Mouse (Mus musculus) cerebellum, adult 9-11 months (tissue): ENCODE data around the gene Ikzf2.

Source experiments
- DNase-seq: peaks from one replicate; pipeline ENCODE4 v3.0.0; 2022

Gene Ikzf2

GRCm38 (mm10) chr1:69658051-69658450, 29.0 kb downstream of the Ikzf2 start:
- no peak for DNase-seq

GRCm38 (mm10) chr1:69657455-69657854, 29.6 kb downstream of the Ikzf2 start:
- no peak for DNase-seq

- DNase-seq = no peak
These were observed 30.1 kb downstream of the Ikzf2 start for GRCm38 (mm10) chr1:69656929-69657328.

- DNase-seq = no peak
These were observed 30.8 kb downstream of the Ikzf2 start for GRCm38 (mm10) chr1:69656047-69656782.

- no peak for DNase-seq
These were observed 31.7 kb downstream of the Ikzf2 start for GRCm38 (mm10) chr1:69655368-69655767.

GRCm38 (mm10) chr1:69654955-69655354, 32.1 kb downstream of the Ikzf2 start:
- no peak for DNase-seq

GRCm38 (mm10) chr1:69653419-69653818, 33.6 kb downstream of the Ikzf2 start:
- no peak for DNase-seq

GRCm38 (mm10) chr1:69643138-69643537, 43.9 kb downstream of the Ikzf2 start:
- DNase-seq = no peak

- DNase-seq = no peak
These were observed 45.1 kb downstream of the Ikzf2 start for GRCm38 (mm10) chr1:69641986-69642385.

GRCm38 (mm10) chr1:69638321-69638720, 48.7 kb downstream of the Ikzf2 start:
- no peak for DNase-seq

GRCm38 (mm10) chr1:69637907-69638306, 49.1 kb downstream of the Ikzf2 start:
- no peak for DNase-seq

GRCm38 (mm10) chr1:69634259-69634658, 52.8 kb downstream of the Ikzf2 start:
- DNase-seq = no peak

- DNase-seq = no peak
These were observed 56.5 kb downstream of the Ikzf2 start for GRCm38 (mm10) chr1:69630508-69630907.

- DNase-seq = no peak
These were observed 57.5 kb downstream of the Ikzf2 start for GRCm38 (mm10) chr1:69629513-69629912.

GRCm38 (mm10) chr1:69612076-69612475, 75.0 kb downstream of the Ikzf2 start:
- DNase-seq = no peak

GRCm38 (mm10) chr1:69611204-69611725, 75.8 kb downstream of the Ikzf2 start:
- DNase-seq = no peak

- no peak for DNase-seq
These were observed 76.3 kb downstream of the Ikzf2 start for GRCm38 (mm10) chr1:69610791-69611190.

- no peak for DNase-seq
These were observed 78.2 kb downstream of the Ikzf2 start for GRCm38 (mm10) chr1:69608846-69609245.

GRCm38 (mm10) chr1:69606844-69607243, 80.2 kb downstream of the Ikzf2 start:
- DNase-seq = no peak

- no peak for DNase-seq
These were observed 82.8 kb downstream of the Ikzf2 start for GRCm38 (mm10) chr1:69604213-69604612.

GRCm38 (mm10) chr1:69600954-69601353, 86.1 kb downstream of the Ikzf2 start:
- no peak for DNase-seq

- no peak for DNase-seq
These were observed 87.8 kb downstream of the Ikzf2 start for GRCm38 (mm10) chr1:69599074-69599772.

GRCm38 (mm10) chr1:69591889-69592288, 95.2 kb downstream of the Ikzf2 start:
- no peak for DNase-seq

GRCm38 (mm10) chr1:69591328-69591801, 95.7 kb downstream of the Ikzf2 start:
- DNase-seq = peak; percentile 33
